Mouse (Mus musculus) E14TG2a.4 (cell line): ENCODE data around the gene Nudt6.

Source experiments
- H3K27me3 ChIP-seq: 2 replicates; pipeline ENCODE4 v1.6.1; 2014; ENCODE audit warnings: low read length, control low read depth; ENCODE audit not compliant: insufficient read depth
- H3K36me3 ChIP-seq: 2 replicates; pipeline ENCODE4 v1.6.1; 2014; ENCODE audit warnings: low read length, control low read depth; ENCODE audit not compliant: insufficient read depth
- H3K4me1 ChIP-seq: replicated peaks from 2 replicates; pipeline ENCODE4 v1.6.1; 2014; ENCODE audit warnings: low read depth, low read length, control low read depth
- H3K4me3 ChIP-seq: replicated peaks from 2 replicates; pipeline ENCODE4 v1.5.1; 2014; ENCODE audit warnings: mild to moderate bottlenecking, low read length
- H3K9me3 ChIP-seq: 2 replicates; pipeline ENCODE4 v1.6.1; 2014; ENCODE audit warnings: low read length, control low read depth
- CTCF ChIP-seq: conservative IDR thresholded peaks from 2 replicates; pipeline ENCODE4 v1.5.1; 2014; ENCODE audit warnings: low read length
- NANOG ChIP-seq: IDR thresholded peaks from 2 replicates; pipeline ENCODE4 v1.6.1; 2014; ENCODE audit warnings: borderline replicate concordance, low read length, mixed read lengths
- POU5F1 ChIP-seq: IDR thresholded peaks from 2 replicates; pipeline ENCODE4 v1.6.1; 2014; ENCODE audit warnings: low read length, borderline replicate concordance

The Nudt6 gene

DNA sequence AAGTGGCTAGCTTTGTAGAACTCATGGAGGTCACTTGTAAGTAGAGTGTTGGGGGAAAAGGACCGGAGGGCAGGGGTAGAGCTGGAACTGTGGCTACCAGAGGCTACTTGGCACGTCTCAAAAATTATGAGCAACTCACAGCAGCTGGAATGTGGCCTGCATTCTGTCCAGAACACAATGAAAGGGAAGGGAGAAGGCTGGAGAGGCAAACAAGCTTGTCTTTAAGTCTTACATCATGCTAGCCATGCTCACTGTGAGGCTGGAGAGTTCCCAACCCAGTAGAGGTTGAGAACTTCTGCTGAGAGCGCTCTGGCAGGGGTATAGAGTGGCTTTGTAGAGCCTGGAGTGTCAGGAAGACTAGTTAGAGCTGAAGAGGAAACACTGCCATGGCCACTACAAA lies 22.4 kb downstream of the Nudt6 start:
- H3K4me3 ChIP-seq = no peak overlapping the region
- TF ChIP-seq POU5F1 (no peak), NANOG (no peak), CTCF (no peak)
- no peaks in the 10 kb centered on the region for H3K36me3 ChIP-seq
- H3K27me3 ChIP-seq = no peaks in the 10 kb centered on the region
- no peaks in the 10 kb centered on the region for H3K4me1 ChIP-seq
- no peaks in the 10 kb centered on the region for H3K9me3 ChIP-seq

GRCm38 (mm10) chr3:37396930-37397608 lies 22.9 kb downstream of the Nudt6 start:
- H3K36me3 ChIP-seq = no peaks in the 10 kb centered on the region
- H3K4me1 ChIP-seq = no peaks in the 10 kb centered on the region
- H3K9me3 ChIP-seq = no peaks in the 10 kb centered on the region
- TF ChIP-seq CTCF = no peak
- TF ChIP-seq POU5F1 = no peak
- TF ChIP-seq NANOG = no peak
- no peaks in the 10 kb centered on the region for H3K27me3 ChIP-seq
- no peak overlapping the region for H3K4me3 ChIP-seq

GRCm38 (mm10) chr3:37387310-37387709 lies 32.7 kb downstream of the Nudt6 start:
- H3K36me3 ChIP-seq = no peaks in the 10 kb centered on the region
- no peaks in the 10 kb centered on the region for H3K27me3 ChIP-seq
- H3K9me3 ChIP-seq = no peaks in the 10 kb centered on the region
- no peak for TF ChIP-seq NANOG
- no peak for TF ChIP-seq POU5F1
- TF ChIP-seq CTCF = no peak
- no peak overlapping the region for H3K4me3 ChIP-seq
- H3K4me1 ChIP-seq = no peaks in the 10 kb centered on the region

DNA sequence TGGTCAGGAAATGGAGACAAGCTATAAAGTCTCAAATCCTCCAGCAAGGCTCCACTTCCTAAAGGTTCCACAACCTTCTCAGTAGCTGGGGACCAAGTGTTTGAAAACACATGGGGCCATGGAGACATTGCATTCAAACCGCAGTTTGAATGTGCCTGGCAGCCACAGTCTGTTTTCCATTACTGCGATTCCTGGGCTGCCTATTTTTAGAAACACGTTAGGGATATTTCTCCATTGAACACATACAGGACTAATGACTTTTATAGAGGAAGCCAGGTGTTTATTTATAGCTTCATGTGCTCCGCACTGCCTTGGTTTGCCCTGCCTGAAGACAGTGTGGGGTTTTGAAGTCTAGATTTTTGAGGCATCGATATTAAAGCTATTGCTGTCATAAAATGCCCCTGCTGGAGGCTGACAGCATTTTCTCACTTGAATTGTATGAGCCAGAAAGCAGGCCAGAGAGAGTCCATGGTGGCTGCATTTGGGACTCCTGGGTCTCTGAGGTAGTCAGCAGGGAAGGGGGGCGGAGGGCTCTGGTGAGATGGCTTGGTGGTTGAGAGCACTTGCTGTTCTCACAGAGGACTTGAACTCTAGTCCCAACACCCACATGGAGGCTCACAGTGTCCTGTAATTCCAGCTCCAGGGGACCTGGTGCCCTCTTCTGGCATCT lies 36.8 kb downstream of the Nudt6 start:
- H3K4me1 ChIP-seq = no peaks in the 10 kb centered on the region
- no peak for TF ChIP-seq POU5F1
- no peak for TF ChIP-seq CTCF
- TF ChIP-seq NANOG = no peak
- H3K27me3 ChIP-seq = no peaks in the 10 kb centered on the region
- no peaks in the 10 kb centered on the region for H3K36me3 ChIP-seq
- no peaks in the 10 kb centered on the region for H3K9me3 ChIP-seq
- no peak overlapping the region for H3K4me3 ChIP-seq

DNA sequence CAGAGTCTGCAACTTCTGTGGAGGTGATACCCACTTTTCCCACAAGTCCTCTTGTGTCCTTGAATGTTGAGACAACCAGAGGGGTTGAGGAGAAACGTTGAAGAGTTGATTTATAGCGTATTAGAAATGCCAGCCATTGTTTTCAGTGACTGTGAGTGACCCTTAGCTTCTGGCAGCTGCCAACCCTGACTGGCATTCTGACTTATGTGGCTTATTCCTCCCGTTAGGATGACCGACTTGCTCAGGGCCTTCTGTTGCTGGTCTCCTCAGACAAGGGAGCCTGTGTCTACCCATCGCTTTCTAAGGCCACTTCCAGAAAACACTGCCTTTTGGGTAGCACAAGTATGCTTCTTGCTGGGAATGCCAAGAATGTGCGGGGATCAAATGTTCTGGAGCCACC lies 38.6 kb downstream of the Nudt6 start:
- no peak for TF ChIP-seq CTCF
- TF ChIP-seq NANOG = no peak
- H3K36me3 ChIP-seq = no peaks in the 10 kb centered on the region
- H3K4me3 ChIP-seq = no peak overlapping the region
- no peaks in the 10 kb centered on the region for H3K4me1 ChIP-seq
- no peaks in the 10 kb centered on the region for H3K9me3 ChIP-seq
- no peaks in the 10 kb centered on the region for H3K27me3 ChIP-seq

- Histone ChIP-seq H3K27me3 (no peaks in the 10 kb centered on the region), H3K36me3 (no peaks in the 10 kb centered on the region), H3K4me1 (no peaks in the 10 kb centered on the region), H3K4me3 (no peak overlapping the region), H3K9me3 (no peaks in the 10 kb centered on the region)
- TF ChIP-seq CTCF = no peak
- TF ChIP-seq NANOG = no peak
- TF ChIP-seq POU5F1 = no peak
Measured at GRCm38 (mm10) chr3:37379930-37380881, 39.8 kb downstream of the Nudt6 start.

- no peaks in the 10 kb centered on the region for H3K36me3 ChIP-seq
- H3K4me3 ChIP-seq = no peak overlapping the region
- TF ChIP-seq POU5F1 = no peak
- TF ChIP-seq CTCF = no peak
- no peak for TF ChIP-seq NANOG
- no peaks in the 10 kb centered on the region for H3K27me3 ChIP-seq
- H3K4me1 ChIP-seq = no peaks in the 10 kb centered on the region
- no peaks in the 10 kb centered on the region for H3K9me3 ChIP-seq
Measured at GRCm38 (mm10) chr3:37379201-37379600, 40.8 kb downstream of the Nudt6 start.

DNA sequence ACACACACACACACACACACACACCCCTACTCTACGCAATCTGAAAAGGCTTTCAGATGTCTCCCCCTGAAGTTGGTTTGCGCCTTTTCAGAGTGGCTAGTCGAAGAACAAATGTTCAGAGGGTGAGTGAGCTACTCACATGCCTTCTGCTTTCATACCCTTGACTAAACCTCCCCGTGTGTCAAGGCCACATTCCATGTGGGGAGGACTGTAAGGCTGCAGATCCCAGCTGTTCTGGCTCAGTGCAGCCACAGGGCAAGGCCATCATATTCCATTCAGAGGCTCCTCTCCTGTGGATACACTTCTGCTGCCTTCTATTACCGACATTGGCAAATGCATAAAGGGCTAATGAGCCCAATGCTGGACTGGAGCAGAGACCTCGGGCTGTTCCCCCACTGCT lies 41.6 kb downstream of the Nudt6 start:
- Histone ChIP-seq H3K4me3 (no peak overlapping the region), H3K4me1 (no peaks in the 10 kb centered on the region), H3K9me3 (no peaks in the 10 kb centered on the region), H3K36me3 (no peaks in the 10 kb centered on the region), H3K27me3 (no peaks in the 10 kb centered on the region)
- TF ChIP-seq POU5F1 (no peak), CTCF (no peak), NANOG (no peak)
